ENCODE assay signal across 8 mouse cellular contexts in genomic region chr4:152478224-152478567, GRCm38 (mm10). TPM values are rescaled to one million over a fixed set of nuclear protein-coding genes. Genes with fewer than 3 reads are reported as not detected.
DNase-seq lines count a peak whose midpoint lies in the region; ATAC-seq and TF ChIP-seq lines count a peak whose summit lies in the region.

No protein-coding gene starts in this region.

- DNase-seq in heart, adult 2 months, result no peak
- DNase-seq in heart, adult 18-20 months, result no peak
- DNase-seq in CH12.LX (ENCODE audit: extremely low read depth), result no peak
- DNase-seq in right cerebral cortex, postnatal 36 days (ENCODE audit: low spot score in 2 of 2), result no peak
- DNase-seq in layer of hippocampus, postnatal 25 days (ENCODE audit: extremely low spot score in 1 of 2, low spot score in 1 of 2), result no peak
- DNase-seq in right cerebral cortex, postnatal 4 days, result no peak

- peaks cover 83% of the 10 kb centered on the region for H3K9me3 ChIP-seq in CH12.LX (replicated peaks; ENCODE audit: low read length)
- no peaks in the 10 kb centered on the region for H3K9me3 ChIP-seq in forebrain, embryonic 16.5 days (ENCODE audit: control insufficient read depth, low read length)
- no peaks in the 10 kb centered on the region for H3K9me3 ChIP-seq in liver, embryonic 16.5 days (replicated peaks; ENCODE audit: control insufficient read depth, low read length)

- WGBS in heart, adult 2 months, result 2% methylated on average over 13 of the region's 13 CpGs
- under 1% methylated on average over 13 of the region's 13 CpGs for WGBS in forebrain, embryonic 16.5 days
- 4% methylated on average over 13 of the region's 13 CpGs for WGBS in liver, embryonic 16.5 days (ENCODE audit: insufficient replicate concordance)

- H3K9ac ChIP-seq in heart, adult 2 months (ENCODE audit: low read depth, low read length), result peak overlapping the region; percentile 50
- H3K9ac ChIP-seq in CH12.LX (ENCODE audit: insufficient read depth, low read depth), result 0 out of 2 replicates have a peak overlapping the region, but pooled peaks have one; percentile 16
- H3K9ac ChIP-seq in forebrain, embryonic 16.5 days (replicated peaks; ENCODE audit: low read depth, low read length), result peak overlapping the region; percentile 93
- H3K9ac ChIP-seq in liver, embryonic 16.5 days (ENCODE audit: low read depth, low read length), result no peak overlapping the region

- peak overlapping the region; percentile 84 for H3K4me3 ChIP-seq in heart, adult 2 months
- H3K4me3 ChIP-seq in CH12.LX (replicated peaks in 1 of 3; ENCODE audit: low read depth in 2 of 3, low read length in 2 of 3, poor library complexity in 1 of 3), result peak overlapping the region in 2 of 3 experiments; percentile 59 to 76
- peak overlapping the region; percentile 92 for H3K4me3 ChIP-seq in forebrain, embryonic 16.5 days (replicated peaks; ENCODE audit: low read length)
- H3K4me3 ChIP-seq in liver, embryonic 16.5 days (ENCODE audit: low read depth, low read length), result peak overlapping the region; percentile 65

- no peaks in the 10 kb centered on the region for H3K36me3 ChIP-seq in heart, adult 2 months (ENCODE audit: control insufficient read depth, insufficient read depth, low read length)
- H3K36me3 ChIP-seq in CH12.LX (replicated peaks in 1 of 2; ENCODE audit: control insufficient read depth in 1 of 2, insufficient read depth in 1 of 2, low read length in 1 of 2), result no peaks in the 10 kb centered on the region
- no peaks in the 10 kb centered on the region for H3K36me3 ChIP-seq in forebrain, embryonic 16.5 days (ENCODE audit: control insufficient read depth, insufficient read depth)
- H3K36me3 ChIP-seq in liver, embryonic 16.5 days (ENCODE audit: control insufficient read depth, insufficient read depth), result no peaks in the 10 kb centered on the region

- TF ChIP-seq RAD21 in CH12.LX (IDR thresholded peaks at IDR 0.05; ENCODE audit: low read depth, low read length), result no peak

- intact Hi-C loops in heart, adult 2 months (cut with DNase I), result loop anchor here (5.0 kb wide), 1 partner anchor 151 kb away; the partner anchor contains the start of gene Rpl22

- H3K4me2 ChIP-seq in CH12.LX (ENCODE audit: insufficient read depth, low read depth, poor library complexity, severe bottlenecking), result peak overlapping the region; percentile 41
- peak overlapping the region; percentile 71 for H3K4me2 ChIP-seq in forebrain, embryonic 16.5 days (ENCODE audit: low read length)
- H3K4me2 ChIP-seq in liver, embryonic 16.5 days (ENCODE audit: low read depth, low read length), result peak overlapping the region; percentile 63

- peak overlapping the region; percentile 77; the same call in 1 of the 2 replicates for H3K27ac ChIP-seq in heart, adult 2 months
- no peak overlapping the region for H3K27ac ChIP-seq in CH12.LX (ENCODE audit: insufficient read depth, low read depth)
- H3K27ac ChIP-seq in forebrain, embryonic 16.5 days (ENCODE audit: low read length), result peak overlapping the region; percentile 85
- no peak overlapping the region for H3K27ac ChIP-seq in liver, embryonic 16.5 days (ENCODE audit: low read length)

- no peak for TF ChIP-seq CTCF in heart, adult 2 months (IDR thresholded peaks at IDR 0.05)
- TF ChIP-seq CTCF in CH12.LX (conservative IDR thresholded peaks at IDR 0.05 in 1 of 2, IDR thresholded peaks at IDR 0.05 in 1 of 2; ENCODE audit: low read depth in 2 of 2, low read length in 2 of 2), result no peak

- in situ Hi-C loops in CH12.LX (cut with MboI; ENCODE audit: low pct_ligation_motif_present, low pct_unique_long_range_greater_than_20kb, low sequenced_read_pairs), result loop anchor here (25.0 kb wide), 1 partner anchor 1459 kb away; no protein-coding TSS in a partner anchor

- TF ChIP-seq EP300 in heart, adult 2 months (IDR thresholded peaks at IDR 0.05; ENCODE audit: insufficient read depth, low read depth, low read length), result no peak
- no peak for TF ChIP-seq EP300 in CH12.LX (IDR thresholded peaks at IDR 0.05; ENCODE audit: low read length)

- no peak for ATAC-seq in forebrain, embryonic 16.5 days
- ATAC-seq in liver, embryonic 16.5 days (ENCODE audit: low read depth), result no peak

- no peak for TF ChIP-seq POLR2A in heart, adult 2 months (IDR thresholded peaks at IDR 0.05; ENCODE audit: insufficient read depth, low read depth, low read length)
- no peak for TF ChIP-seq POLR2A in CH12.LX (IDR thresholded peaks at IDR 0.05; ENCODE audit: low read depth, low read length)

- H3K4me1 ChIP-seq in heart, adult 2 months (ENCODE audit: control insufficient read depth, insufficient read depth, low read length), result peaks cover 4% of the 10 kb centered on the region; the same call in 1 of the 2 replicates
- peaks cover 0 to 10% of the 10 kb centered on the region in 2 experiments; a peak in 2 of 4 replicates for H3K4me1 ChIP-seq in CH12.LX (ENCODE audit: control insufficient read depth in 1 of 2, insufficient read depth in 2 of 2)
- peaks cover 13% of the 10 kb centered on the region for H3K4me1 ChIP-seq in forebrain, embryonic 16.5 days (replicated peaks; ENCODE audit: control insufficient read depth, insufficient read depth, low read length)
- H3K4me1 ChIP-seq in liver, embryonic 16.5 days (ENCODE audit: control insufficient read depth, low read depth, low read length), result no peaks in the 10 kb centered on the region

- dilution Hi-C loops in CH12.LX (cut with MboI; ENCODE audit: extremely low pct_ligation_motif_present, extremely low pct_unique_long_range_greater_than_20kb, low sequenced_read_pairs), result no loop called here

- H3K79me2 ChIP-seq in heart, adult 2 months (replicated peaks; ENCODE audit: control insufficient read depth, insufficient read depth, low read length), result no peaks in the 10 kb centered on the region
- no peaks in the 10 kb centered on the region for H3K79me2 ChIP-seq in CH12.LX (replicated peaks; ENCODE audit: control insufficient read depth, extremely low read depth, insufficient read depth, poor library complexity, severe bottlenecking)

- no peaks in the 10 kb centered on the region for H3K27me3 ChIP-seq in heart, adult 2 months (ENCODE audit: control insufficient read depth, insufficient read depth, low read length)
- no peaks in the 10 kb centered on the region for H3K27me3 ChIP-seq in CH12.LX (replicated peaks)
- no peaks in the 10 kb centered on the region for H3K27me3 ChIP-seq in forebrain, embryonic 16.5 days (replicated peaks; ENCODE audit: control insufficient read depth, insufficient read depth, low read length)
- H3K27me3 ChIP-seq in liver, embryonic 16.5 days (ENCODE audit: control insufficient read depth, insufficient read depth, low read depth, low read length), result peaks cover 40% of the 10 kb centered on the region

TF ChIP-seq in CH12.LX, 34 proteins besides CTCF, POLR2A, EP300 and RAD21:
- no peak for TF ChIP-seq ELF1 (IDR thresholded peaks at IDR 0.05; ENCODE audit: low read depth, low read length)
- TF ChIP-seq JUN (IDR thresholded peaks at IDR 0.05; ENCODE audit: insufficient read depth, low read depth, low read length), result no peak
- no peak for TF ChIP-seq ZC3H11A (IDR thresholded peaks at IDR 0.05; ENCODE audit: low read depth, low read length)
- TF ChIP-seq MEF2A (IDR thresholded peaks at IDR 0.05; ENCODE audit: borderline replicate concordance, low read depth, low read length), result no peak
- no peak for TF ChIP-seq KAT2A (IDR thresholded peaks at IDR 0.05; ENCODE audit: insufficient replicate concordance, low read length)

RNA-seq across cellular contexts. Expression of gene Kcnab2, which starts 0.5 kb away (rescaled TPM):
- total RNA-seq in heart, adult 2 months (2021), result 1 to 10 TPM; 2.3 to 3.5 TPM
- polyA plus RNA-seq in heart, adult 2 months (2012; rRNA removed), result 1.6 and 2.1 TPM in 2 replicates
- total RNA-seq in heart, adult 18-20 months (2021), result 1 to 10 TPM; 2.7 to 3.3 TPM
- 56.3 and 58.3 TPM in 2 replicates for total RNA-seq in CH12.LX (2012; rRNA removed)
- total RNA-seq in CH12.LX (2014; rRNA removed), result 35.3 and 35.7 TPM in 2 replicates
- polyA plus RNA-seq in CH12.LX (2012; ENCODE audit: insufficient read length, low read depth), result 95.8 and 116 TPM in 2 replicates
- polyA plus RNA-seq in forebrain, embryonic 16.5 days (2015; fragmentation: Nextera tagmentation; extraction: Ambion mirVana), result 15.1 and 19.2 TPM in 2 replicates
- 7.8 and 8.5 TPM in 2 replicates for polyA plus RNA-seq in liver, embryonic 16.5 days (2015; fragmentation: Nextera tagmentation; extraction: Ambion mirVana)
- 100 to 1,000 TPM; 683 to 696 TPM for total RNA-seq in layer of hippocampus, postnatal 25 days (2021)

RNA-seq across cellular contexts. Expression of gene Nphp4, which starts 1.7 kb away (rescaled TPM):
- under 1 TPM; 0.57 to 0.70 TPM for total RNA-seq in heart, adult 2 months (2021)
- 0.82 and 1.3 TPM in 2 replicates for polyA plus RNA-seq in heart, adult 2 months (2012; rRNA removed)
- total RNA-seq in heart, adult 18-20 months (2021), result 1 to 10 TPM in 1 of 2 experiments, under 1 TPM in 1; 0.90 to 1.1 TPM
- total RNA-seq in CH12.LX (2012; rRNA removed) (0.29 and 0.68 TPM in 2 replicates), CH12.LX (2014; rRNA removed) (0.15 TPM in 1 of 2 replicates, not detected in the other)
- 0.09 TPM in 1 of 2 replicates, not detected in the other for polyA plus RNA-seq in CH12.LX (2012; ENCODE audit: insufficient read length, low read depth)
- 5.5 and 5.7 TPM in 2 replicates for polyA plus RNA-seq in forebrain, embryonic 16.5 days (2015; fragmentation: Nextera tagmentation; extraction: Ambion mirVana)
- polyA plus RNA-seq in liver, embryonic 16.5 days (2015; fragmentation: Nextera tagmentation; extraction: Ambion mirVana), result 0.15 and 0.18 TPM in 2 replicates
- total RNA-seq in layer of hippocampus, postnatal 25 days (2021), result 10 to 100 TPM; 21.7 to 27.5 TPM

Comparison
In these comparisons a context has a peak if more than half of its experiments do, and no peak if none do; other contexts are left out.
1. H3K27ac ChIP-seq: peak in heart, adult 2 months (single experiment) and forebrain, embryonic 16.5 days (single experiment); none in CH12.LX (single experiment) and liver, embryonic 16.5 days (single experiment).
2. RNA of gene Kcnab2, which starts 0.5 kb away (total RNA-seq): 683 to 696 TPM in layer of hippocampus, postnatal 25 days; 35.3 to 58.3 TPM in CH12.LX, 2.3 to 3.5 TPM in heart, adult 2 months and 2.7 to 3.3 TPM in heart, adult 18-20 months; every median in the first group is over 10 times any median in the second.
3. RNA of gene Nphp4, which starts 1.7 kb away (total RNA-seq): 21.7 to 27.5 TPM in layer of hippocampus, postnatal 25 days; 0.90 to 1.1 TPM in heart, adult 18-20 months, 0.57 to 0.70 TPM in heart, adult 2 months and 0.15 to 0.68 TPM in CH12.LX; every median in the first group is over 10 times any median in the second.
4. Peak in every context shown above with its lines, with median percentiles within 50 percentile points of each other: H3K4me3 ChIP-seq and H3K4me2 ChIP-seq.